Mouse (Mus musculus) neural tube, embryonic 14.5 days (tissue): ENCODE results near the gene C1qtnf6. TPM values are rescaled to one million over a fixed set of nuclear protein-coding genes. Genes with fewer than 3 reads are reported as not detected.
A peak's percentile ranks its signal among the peaks of the same experiment; 100 is the strongest.

Experiments used
- ATAC-seq: fragments of 200-750 bp; cut with Nextera tagmentation; 2 replicates; pipeline ENCODE4 v1.8.0; 2017; ENCODE audit warnings: low read depth, mild to moderate bottlenecking, moderate TSS enrichment, moderate library complexity
- H3K27ac ChIP-seq: fragments of 300-500 bp; sonication (generic); 2 replicates; pipeline ENCODE4 v1.5.1; 2014; ENCODE audit warnings: low read depth, mild to moderate bottlenecking, control low read depth, low read length, moderate library complexity, mixed read lengths
- H3K27me3 ChIP-seq: fragments of 300-500 bp; sonication (generic); 2 replicates; pipeline ENCODE4 v1.6.1; 2014; ENCODE audit warnings: low read length; ENCODE audit not compliant: control insufficient read depth, insufficient read depth
- H3K36me3 ChIP-seq: fragments of 300-500 bp; sonication (generic); 2 replicates; pipeline ENCODE4 v1.6.1; 2014; ENCODE audit warnings: low read length, mixed read lengths; ENCODE audit not compliant: control insufficient read depth, insufficient read depth
- H3K4me1 ChIP-seq: fragments of 300-500 bp; sonication (generic); 2 replicates; pipeline ENCODE4 v1.6.1; 2014; ENCODE audit warnings: low read length; ENCODE audit not compliant: control insufficient read depth, insufficient read depth
- H3K4me2 ChIP-seq: fragments of 300-500 bp; sonication (generic); 2 replicates; pipeline ENCODE4 v1.6.1; 2014; ENCODE audit warnings: mild to moderate bottlenecking, low read depth, low read length, control low read depth
- H3K4me3 ChIP-seq: fragments of 300-500 bp; sonication (generic); 2 replicates; pipeline ENCODE4 v1.5.1; 2014; ENCODE audit warnings: low read depth, low read length, control low read depth, mixed read lengths
- H3K9ac ChIP-seq: fragments of 300-500 bp; sonication (generic); replicated peaks from 2 replicates; pipeline ENCODE4 v1.6.1; 2014; ENCODE audit warnings: low read depth, mild to moderate bottlenecking, control low read depth, low read length, mixed read lengths
- H3K9me3 ChIP-seq: fragments of 300-500 bp; sonication (generic); 2 replicates; pipeline ENCODE4 v1.6.1; 2016; ENCODE audit warnings: low read length; ENCODE audit not compliant: control insufficient read depth
- WGBS: fragments of 180-500 bp; shearing (Covaris S2); extraction: QIAGEN DNeasy Blood & Tissue Kit; methylation state at CpG from one replicate; pipeline ENCODE4 v1.1.7; 2014; 5-methylcytosine and 5-hydroxymethylcytosine counted together
- polyA plus RNA-seq: library from polyadenylated mRNA; unstranded; fragments of >200 nt; fragmentation: Nextera tagmentation; extraction: Ambion mirVana; gene quantifications from 2 replicates; pipeline ENCODE4 v1.2.1, GENCODE M21; 2014

C1qtnf6 gene
- polyA plus RNA-seq, 1 experiment from 2014 or later, result 6.0 TPM

DNA sequence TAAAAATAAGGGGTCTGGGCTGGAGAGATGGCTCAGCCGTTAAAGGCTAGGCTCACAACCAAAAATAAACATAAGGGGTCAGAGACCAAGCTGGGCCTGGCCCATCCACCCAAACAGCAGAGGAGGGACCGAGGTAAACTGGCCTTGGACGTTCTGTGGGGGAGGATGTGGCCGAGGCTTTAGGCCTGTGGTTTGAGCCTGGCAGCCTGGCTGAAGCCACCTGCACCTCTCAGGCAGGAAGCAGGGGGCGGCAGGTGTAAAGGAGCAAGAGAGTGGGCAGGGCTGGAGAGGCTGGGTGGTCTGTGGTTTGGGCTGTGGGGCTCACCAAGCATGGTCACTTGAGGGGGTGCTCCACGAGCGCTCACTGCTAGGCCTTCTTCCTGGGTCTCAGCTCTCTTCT, 19.3 kb downstream of the C1qtnf6 start:
- Histone ChIP-seq H3K36me3 (no peaks in the 10 kb centered on the region), H3K4me1 (no peaks in the 10 kb centered on the region), H3K27me3 (no peaks in the 10 kb centered on the region), H3K9me3 (no peaks in the 10 kb centered on the region), H3K27ac (no peak overlapping the region), H3K4me3 (no peak overlapping the region), H3K9ac (no peak overlapping the region), H3K4me2 (no peak overlapping the region)
- no peak for ATAC-seq
- WGBS, result 86% methylated on average over 7 of the region's 7 CpGs

DNA sequence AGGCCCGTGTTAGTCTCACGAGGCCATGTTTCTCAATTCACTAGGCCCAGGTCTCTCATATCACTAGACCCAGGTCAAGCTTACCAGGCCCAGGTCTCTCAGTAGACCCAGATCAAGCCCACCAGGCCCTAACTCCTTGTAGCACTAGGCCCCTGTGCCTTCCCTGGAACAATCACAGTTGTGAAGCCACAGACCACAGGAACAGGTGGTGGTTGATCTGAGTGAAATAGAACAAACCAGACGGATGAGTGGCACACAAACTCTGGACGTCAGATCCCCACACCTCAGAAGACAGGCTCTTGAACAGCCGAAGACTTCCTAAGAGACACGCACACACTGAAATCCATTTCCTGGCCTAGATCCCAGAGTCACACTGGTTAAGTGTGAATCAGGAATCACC, 20.5 kb downstream of the C1qtnf6 start:
- no peak overlapping the region for H3K9ac ChIP-seq
- H3K4me1 ChIP-seq, result no peaks in the 10 kb centered on the region
- no peaks in the 10 kb centered on the region for H3K36me3 ChIP-seq
- no peak overlapping the region for H3K4me3 ChIP-seq
- H3K4me2 ChIP-seq, result no peak overlapping the region
- H3K27me3 ChIP-seq, result no peaks in the 10 kb centered on the region
- H3K27ac ChIP-seq, result no peak overlapping the region
- 92% methylated on average over 6 of the region's 6 CpGs for WGBS
- no peaks in the 10 kb centered on the region for H3K9me3 ChIP-seq
- no peak for ATAC-seq

DNA sequence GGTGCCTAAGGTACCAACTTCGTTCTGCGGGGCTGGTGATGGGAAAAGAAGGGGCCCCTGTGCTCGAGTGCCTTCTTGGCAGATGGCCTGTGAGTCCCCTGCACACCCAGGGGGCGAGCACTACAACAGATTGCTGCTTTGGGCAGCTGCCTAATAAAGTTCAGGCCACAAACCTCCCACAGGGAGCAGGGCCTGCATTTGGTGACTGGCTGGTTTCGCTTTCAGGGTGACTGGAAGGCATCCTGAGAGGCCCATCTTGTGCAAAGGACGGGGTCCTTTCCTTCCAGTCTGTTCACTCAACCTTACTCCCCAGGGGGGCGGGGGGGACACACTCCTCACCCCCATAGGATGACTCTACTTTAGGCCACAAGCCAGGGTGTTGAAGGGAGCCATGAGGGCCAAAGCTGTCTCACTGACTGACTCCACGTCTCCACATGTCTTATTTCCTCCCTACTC, 21.1 kb downstream of the C1qtnf6 start:
- H3K9ac ChIP-seq, result 0 out of 2 replicates have a peak overlapping the region, but pooled peaks have one; percentile 4
- H3K27ac ChIP-seq, result no peak overlapping the region
- no peaks in the 10 kb centered on the region for H3K9me3 ChIP-seq
- no peaks in the 10 kb centered on the region for H3K27me3 ChIP-seq
- H3K4me2 ChIP-seq, result no peak overlapping the region
- 54% methylated on average over 8 of the region's 8 CpGs for WGBS
- ATAC-seq, result no peak
- no peaks in the 10 kb centered on the region for H3K4me1 ChIP-seq
- no peaks in the 10 kb centered on the region for H3K36me3 ChIP-seq
- no peak overlapping the region for H3K4me3 ChIP-seq

DNA sequence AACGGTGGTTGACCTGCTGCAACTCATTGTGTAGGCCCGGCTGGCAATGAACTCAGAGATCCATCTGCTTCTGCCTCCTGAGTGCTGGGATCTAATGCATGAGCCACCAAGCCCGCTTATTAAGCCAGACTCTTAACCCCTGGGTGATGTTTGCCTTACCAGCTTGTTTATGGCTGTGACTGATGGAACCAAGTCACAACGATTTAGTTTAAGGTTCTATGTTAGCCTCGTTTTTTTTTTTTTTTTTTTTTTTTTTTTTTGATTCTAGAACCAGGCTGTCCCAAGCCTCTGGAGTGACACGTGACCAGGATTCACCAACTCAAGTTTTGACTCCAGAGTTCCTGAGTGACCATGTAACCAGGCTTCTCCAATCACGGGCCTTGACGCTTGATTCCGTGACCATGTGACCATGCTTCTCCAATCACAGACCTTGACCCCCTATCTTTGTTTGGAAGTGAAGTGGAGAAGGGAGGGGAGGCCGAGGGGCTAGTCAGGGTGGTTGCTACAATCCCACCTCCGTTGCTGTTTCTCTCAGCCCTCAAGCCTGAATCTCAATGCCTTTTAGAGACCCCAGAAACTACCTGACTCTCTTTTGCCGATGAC, 21.8 kb downstream of the C1qtnf6 start:
- H3K36me3 ChIP-seq, result no peaks in the 10 kb centered on the region
- no peaks in the 10 kb centered on the region for H3K9me3 ChIP-seq
- no peak for ATAC-seq
- H3K4me2 ChIP-seq, result no peak overlapping the region
- no peak overlapping the region for H3K4me3 ChIP-seq
- H3K4me1 ChIP-seq, result no peaks in the 10 kb centered on the region
- H3K9ac ChIP-seq, result no peak overlapping the region
- H3K27me3 ChIP-seq, result no peaks in the 10 kb centered on the region
- H3K27ac ChIP-seq, result no peak overlapping the region
- 43% methylated on average over 12 of the region's 12 CpGs for WGBS

DNA sequence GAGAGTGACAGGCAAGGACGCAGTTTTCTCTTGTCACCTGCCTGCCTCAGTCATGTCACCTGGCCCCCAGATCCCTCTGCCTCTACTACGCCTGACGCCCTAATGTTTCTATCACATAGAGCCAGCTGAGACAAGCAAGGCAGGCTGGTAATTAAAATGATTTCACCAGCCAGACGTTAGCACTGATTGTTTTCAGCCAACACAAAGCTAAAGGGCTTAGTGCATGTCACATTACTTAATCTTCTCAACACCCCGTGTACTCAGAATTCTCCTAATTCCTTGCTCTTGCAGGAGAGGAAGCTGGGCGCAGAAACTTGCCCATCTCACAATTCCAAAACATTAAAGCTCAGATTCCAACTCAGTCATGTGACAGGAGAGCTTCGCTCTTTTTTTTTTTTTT, 22.8 kb downstream of the C1qtnf6 start:
- H3K9ac ChIP-seq, result no peak overlapping the region
- 74% methylated on average over 7 of the region's 7 CpGs for WGBS
- H3K9me3 ChIP-seq, result no peaks in the 10 kb centered on the region
- H3K36me3 ChIP-seq, result no peaks in the 10 kb centered on the region
- no peak for ATAC-seq
- no peak overlapping the region for H3K4me2 ChIP-seq
- no peaks in the 10 kb centered on the region for H3K4me1 ChIP-seq
- no peaks in the 10 kb centered on the region for H3K27me3 ChIP-seq
- no peak overlapping the region for H3K27ac ChIP-seq
- H3K4me3 ChIP-seq, result no peak overlapping the region

DNA sequence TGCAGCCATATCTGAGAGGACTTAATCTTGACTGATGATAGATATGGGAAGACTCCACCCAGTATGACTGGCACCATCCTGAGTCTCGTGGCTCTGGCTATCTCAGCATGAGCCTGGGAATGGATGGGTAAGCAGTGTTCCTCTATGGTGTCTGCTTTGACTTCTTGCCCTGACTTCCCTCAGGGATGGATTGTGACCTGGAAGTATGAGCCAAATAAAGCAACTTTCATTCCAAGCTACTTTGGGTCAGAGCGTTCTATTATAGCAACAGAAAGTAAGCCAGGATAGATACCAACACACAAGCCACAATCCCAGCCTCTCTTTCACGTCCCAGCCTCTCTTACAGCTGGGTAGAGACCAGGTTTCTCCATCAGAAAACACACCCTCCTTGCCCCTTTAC, 25.7 kb downstream of the C1qtnf6 start:
- Histone ChIP-seq H3K4me2 (no peak overlapping the region), H3K4me3 (no peak overlapping the region), H3K36me3 (no peaks in the 10 kb centered on the region), H3K4me1 (no peaks in the 10 kb centered on the region), H3K27ac (no peak overlapping the region), H3K9me3 (no peaks in the 10 kb centered on the region), H3K27me3 (no peaks in the 10 kb centered on the region), H3K9ac (no peak overlapping the region)
- ATAC-seq, result no peak
- WGBS, result 88% methylated on average over 3 of the region's 3 CpGs

DNA sequence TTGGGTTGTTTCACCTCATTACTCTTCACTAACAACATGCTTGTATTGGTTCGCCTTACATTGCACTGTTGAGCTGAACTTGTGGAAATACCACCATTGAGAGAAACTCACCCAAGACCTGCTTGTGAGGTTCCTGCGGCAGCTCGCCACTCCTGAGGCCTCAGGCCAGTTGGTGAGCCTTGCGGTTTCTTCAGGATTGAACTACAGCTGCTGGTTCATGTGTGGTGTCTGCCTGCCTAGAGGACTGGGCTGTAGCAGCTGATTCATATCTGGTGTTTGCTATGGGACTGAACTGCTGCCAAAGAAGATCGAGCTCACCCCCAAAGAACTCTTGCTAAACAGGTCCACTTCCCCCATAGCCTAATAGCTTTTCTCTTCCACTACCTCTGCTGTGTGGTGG, 26.4 kb downstream of the C1qtnf6 start:
- WGBS, result 90% methylated on average over 5 of the region's 5 CpGs
- Histone ChIP-seq H3K9ac (no peak overlapping the region), H3K36me3 (no peaks in the 10 kb centered on the region), H3K4me2 (no peak overlapping the region), H3K9me3 (no peaks in the 10 kb centered on the region), H3K4me1 (no peaks in the 10 kb centered on the region), H3K4me3 (no peak overlapping the region), H3K27ac (no peak overlapping the region), H3K27me3 (no peaks in the 10 kb centered on the region)
- ATAC-seq, result no peak

DNA sequence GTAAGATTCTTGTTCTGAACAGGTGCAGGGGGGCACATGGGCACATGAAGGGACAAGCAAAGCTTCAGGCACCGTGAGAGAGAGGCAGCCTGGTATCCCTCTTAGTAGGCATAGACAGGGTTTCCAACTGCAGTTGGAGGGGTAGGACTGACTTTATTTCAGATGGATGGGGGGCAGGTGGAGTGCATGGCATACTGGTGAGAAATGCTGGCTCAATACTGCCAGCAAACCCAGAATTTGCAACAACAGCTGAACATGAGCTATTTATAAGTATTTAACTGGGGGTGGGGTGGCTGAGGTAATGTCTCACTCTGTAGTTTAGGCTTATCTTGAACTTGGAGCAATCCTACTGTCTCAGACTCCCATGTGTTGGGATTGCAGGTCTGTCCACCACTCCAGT, 27.2 kb downstream of the C1qtnf6 start:
- H3K36me3 ChIP-seq, result no peaks in the 10 kb centered on the region
- WGBS, result 82% methylated on average over 1 of the region's 1 CpGs
- H3K4me1 ChIP-seq, result no peaks in the 10 kb centered on the region
- no peak overlapping the region for H3K9ac ChIP-seq
- H3K4me3 ChIP-seq, result no peak overlapping the region
- no peak overlapping the region for H3K27ac ChIP-seq
- no peak overlapping the region for H3K4me2 ChIP-seq
- H3K9me3 ChIP-seq, result no peaks in the 10 kb centered on the region
- no peak for ATAC-seq
- H3K27me3 ChIP-seq, result no peaks in the 10 kb centered on the region

DNA sequence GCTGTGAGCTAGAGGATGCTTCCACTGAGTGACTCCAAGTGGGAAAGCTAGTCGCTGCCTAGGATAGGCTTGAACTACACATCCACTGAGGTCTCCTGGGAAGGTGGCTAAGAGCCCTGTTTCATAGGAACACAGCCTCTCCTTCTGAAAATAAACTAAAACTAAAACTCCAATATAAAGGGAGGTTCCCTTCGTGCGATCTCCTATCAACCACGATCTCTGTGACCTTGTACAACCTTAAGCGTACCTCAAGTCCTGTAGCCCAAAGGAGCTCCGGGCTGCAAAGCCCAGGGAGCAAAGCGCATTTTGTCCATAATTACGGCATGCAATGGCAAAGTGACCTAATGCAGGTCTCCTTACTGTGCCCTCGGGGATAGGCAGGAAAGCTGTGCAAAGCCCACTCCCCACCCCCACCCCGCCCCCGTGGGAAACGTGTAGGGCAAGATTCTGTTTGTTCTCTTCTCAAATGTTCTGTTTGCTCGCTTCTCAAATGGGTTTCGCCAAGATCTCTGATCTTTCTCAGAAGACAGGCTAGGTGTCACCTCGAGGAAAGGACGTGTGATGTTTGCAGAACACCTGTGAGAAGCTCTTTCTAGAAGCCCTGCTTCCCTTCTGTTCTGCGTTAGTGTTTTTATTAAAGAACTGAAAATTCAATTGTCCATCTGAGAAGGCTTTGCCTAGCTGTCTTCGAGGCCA, 28.6 kb downstream of the C1qtnf6 start:
- Histone ChIP-seq H3K4me3 (no peak overlapping the region), H3K9ac (no peak overlapping the region), H3K9me3 (no peaks in the 10 kb centered on the region), H3K27me3 (no peaks in the 10 kb centered on the region), H3K36me3 (no peaks in the 10 kb centered on the region), H3K4me2 (no peak overlapping the region), H3K27ac (no peak overlapping the region), H3K4me1 (no peaks in the 10 kb centered on the region)
- ATAC-seq, result no peak
- 89% methylated on average over 18 of the region's 18 CpGs for WGBS
